Mouse (Mus musculus) colon, adult 2 months (tissue): ENCODE results near the gene Gm21976. TPM values are rescaled to one million over a fixed set of nuclear protein-coding genes. Genes with fewer than 3 reads are reported as not detected.

Experiments used
- polyA plus RNA-seq: library from polyadenylated mRNA; depleted of rRNA; stranded (reverse); fragments of >200 nt; gene quantifications from 2 replicates; pipeline ENCODE4 v1.2.3, GENCODE M21; 2012; rRNA removed

The Gm21976 gene
- polyA plus RNA-seq = not detected in 2 replicates

DNA sequence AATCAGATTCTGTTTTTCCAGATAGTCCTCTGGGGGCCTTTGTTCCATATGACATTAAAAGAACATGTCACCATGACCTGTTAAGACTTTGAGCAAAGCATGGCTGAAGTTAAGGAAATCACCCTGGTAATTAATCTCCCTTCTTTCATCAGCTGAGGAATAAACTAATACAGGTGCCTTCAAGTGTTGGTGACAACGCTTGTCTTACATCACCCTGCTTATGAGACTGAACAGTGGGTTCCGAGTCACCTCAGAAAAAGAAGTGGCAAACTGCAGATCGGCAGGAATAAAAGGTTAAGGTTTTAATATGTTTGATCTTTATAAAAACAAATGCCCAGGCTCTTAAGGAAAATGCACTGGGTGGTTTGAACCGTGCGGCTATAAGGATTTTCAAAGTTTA lies at the start of gene Gm21976:
Gene Gm21976 (plus strand): TSS at position 202 of the 400 bp plus-strand sequence.

GRCm38 (mm10) chr13:98262636-98263457 lies 16.8 kb upstream of the Gm21976 start, which contains the start of the genes Utp15 and Ankra2:
Gene Utp15 (minus strand): TSS chr13:98263041.
Gene Ankra2 (plus strand): TSS chr13:98263074.

GRCm38 (mm10) chr13:98316480-98317245 lies 37.0 kb downstream of the Gm21976 start, which contains the start of gene Btf3:
Gene Btf3 (minus strand): TSS chr13:98317006.

DNA sequence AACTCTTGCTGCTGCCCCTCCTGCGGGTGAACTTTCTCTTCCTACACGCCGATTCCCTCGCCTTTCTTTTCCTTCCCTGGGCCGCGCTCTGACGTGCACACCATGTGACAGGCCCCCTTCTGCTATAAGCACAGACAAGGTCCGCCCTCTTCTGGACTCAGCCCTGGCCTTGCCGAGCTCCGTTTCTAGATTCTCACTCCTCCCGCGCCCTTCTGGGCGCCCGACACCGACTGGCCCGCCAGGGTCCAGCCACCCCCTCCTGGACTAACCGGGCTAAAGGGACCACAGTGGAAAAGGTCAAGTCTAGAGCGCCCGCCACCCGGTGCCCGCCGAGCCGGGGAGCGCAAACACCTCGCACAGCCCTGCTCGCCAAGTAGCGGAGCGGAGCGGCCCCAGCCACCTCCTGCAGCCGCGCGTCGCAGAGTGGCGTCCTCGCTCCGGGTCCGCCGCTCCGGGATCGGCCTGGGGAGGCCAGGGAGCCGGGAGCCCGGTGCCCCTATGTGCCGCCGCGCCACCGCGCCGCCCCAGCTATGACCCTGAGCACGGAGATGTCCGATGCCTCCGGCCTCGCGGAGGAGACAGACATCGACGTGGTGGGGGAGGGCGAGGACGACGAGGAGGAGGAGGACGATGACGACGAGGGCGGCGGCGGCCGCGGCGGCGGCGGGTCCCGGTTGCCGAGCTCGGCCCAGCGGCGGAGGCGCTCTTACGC lies 74.6 kb downstream of the Gm21976 start, which contains the start of gene Foxd1:
Gene Foxd1 (plus strand): TSS at position 153 of the 712 bp plus-strand sequence.

Other genes with a start within 250 kb of the Gm21976 start
- gene Arhgef28, start 73.4 kb upstream of the Gm21976 start, polyA plus RNA-seq = 14.4 and 15.5 TPM in 2 replicates
- 2.4 and 2.5 TPM in 2 replicates for gene Utp15, start 16.8 kb upstream of the Gm21976 start, polyA plus RNA-seq
- 10.2 and 12.4 TPM in 2 replicates for gene Ankra2, start 16.8 kb upstream of the Gm21976 start, polyA plus RNA-seq
- 123 and 149 TPM in 2 replicates for gene Btf3, start 37.1 kb downstream of the Gm21976 start, polyA plus RNA-seq
- 0.02 and 0.03 TPM in 2 replicates for gene Foxd1, start 74.4 kb downstream of the Gm21976 start, polyA plus RNA-seq
- gene Gm10320, start 212.1 kb downstream of the Gm21976 start, polyA plus RNA-seq = 0.95 and 1.2 TPM in 2 replicates